15 mouse cellular contexts compared by ENCODE assay signal in genomic region chr2:153136211-153136610, GRCm38 (mm10).
"Had no signal": no experiment of that assay in that cellular context is flagged by ENCODE, and none has a peak within 500 bp of the region (broad histone marks: within the 10 kb centered on the region; RNA-seq: fewer than 3 reads in every experiment).

No protein-coding gene starts in this region.

- H3K27me3 ChIP-seq: lung, embryonic 15.5 days; stomach, embryonic 15.5 days had no signal

- H3K4me1 ChIP-seq: liver, embryonic 13.5 days; stomach, embryonic 15.5 days had no signal

- DNase-seq: kidney, adult 18-20 months; kidney, adult 9 months; kidney, postnatal 14 days; kidney, postnatal 4 days; liver, embryonic 13.5 days; midbrain, embryonic 14.5 days; right cerebral cortex, adult 18-20 months; right cerebral cortex, postnatal 14 days; right cerebral cortex, postnatal 4 days; thymus, postnatal 25 days had no signal

- H3K9ac ChIP-seq: liver, embryonic 13.5 days; lung, embryonic 15.5 days; stomach, embryonic 15.5 days had no signal

- H3K4me3 ChIP-seq: liver, embryonic 13.5 days; lung, embryonic 15.5 days; megakaryocyte, embryonic 14.5 days; midbrain, embryonic 10.5 days; stomach, embryonic 15.5 days had no signal

- ATAC-seq: intestine, embryonic 16.5 days had no signal

- H3K36me3 ChIP-seq: liver, embryonic 13.5 days; lung, embryonic 15.5 days; midbrain, embryonic 10.5 days; stomach, embryonic 15.5 days had no signal

- H3K9me3 ChIP-seq: liver, embryonic 13.5 days; lung, embryonic 15.5 days; megakaryocyte, embryonic 14.5 days; midbrain, embryonic 10.5 days; stomach, embryonic 15.5 days had no signal

- H3K4me2 ChIP-seq: liver, embryonic 13.5 days; lung, embryonic 15.5 days; stomach, embryonic 15.5 days had no signal

- H3K27ac ChIP-seq: liver, embryonic 13.5 days; lung, embryonic 15.5 days; midbrain, embryonic 10.5 days; stomach, embryonic 15.5 days had no signal
